Mouse (Mus musculus) heart, embryonic 14.5 days (tissue): Measurements from ENCODE around the gene Mettl24. TPM values are rescaled to one million over a fixed set of nuclear protein-coding genes. Genes with fewer than 3 reads are reported as not detected.
"Not testable (repeated sequence)": the region's sequence is repeated elsewhere in the genome, so short reads cannot be mapped to it uniquely, and the experiment has no call there.

Experiments
- ATAC-seq: fragments of 200-750 bp; cut with Nextera tagmentation; 2 replicates; pipeline ENCODE4 v1.8.0; 2017; ENCODE audit warnings: low read depth, moderate TSS enrichment; ENCODE audit not compliant: insufficient number of reproducible peaks, insufficient read depth, low FRiP score
- H3K27ac ChIP-seq, 2 experiments: fragments of 200-500 bp in 1 of 2; fragments of 300-500 bp in 1 of 2; sonication (generic) in 1 of 2; replicated peaks in 1 of 2; 2 replicates each; pipeline ENCODE4 v1.5.1; 2012 to 2014; ENCODE audit warnings: low read depth in 2 of 2, low read length in 2 of 2, control low read depth in 1 of 2, mild to moderate bottlenecking in 1 of 2, mixed read lengths in 1 of 2; ENCODE audit not compliant: control insufficient read depth in 1 of 2, insufficient read depth in 1 of 2
- H3K27me3 ChIP-seq: fragments of 300-500 bp; sonication (generic); 2 replicates; pipeline ENCODE4 v1.6.1; 2014; ENCODE audit warnings: mild to moderate bottlenecking, low read length, control low read depth; ENCODE audit not compliant: control insufficient read depth, insufficient read depth
- H3K36me3 ChIP-seq: fragments of 300-500 bp; sonication (generic); 2 replicates; pipeline ENCODE4 v1.6.1; 2014; ENCODE audit warnings: mild to moderate bottlenecking, control low read depth, low read length, mixed read lengths; ENCODE audit not compliant: control insufficient read depth, insufficient read depth
- H3K4me1 ChIP-seq, 2 experiments: fragments of 200-500 bp in 1 of 2; fragments of 300-500 bp in 1 of 2; sonication (generic) in 1 of 2; 2 replicates each; pipeline ENCODE4 v1.6.1; 2012 to 2014; ENCODE audit warnings: low read length in 2 of 2, control low read depth in 1 of 2, mixed read lengths in 1 of 2; ENCODE audit not compliant: control insufficient read depth in 2 of 2, insufficient read depth in 2 of 2
- H3K4me2 ChIP-seq: fragments of 300-500 bp; sonication (generic); 2 replicates; pipeline ENCODE4 v1.6.1; 2014; ENCODE audit warnings: mild to moderate bottlenecking, low read length
- H3K4me3 ChIP-seq, 2 experiments: fragments of 200-500 bp in 1 of 2; fragments of 300-500 bp in 1 of 2; sonication (generic) in 1 of 2; 2 replicates each; pipeline ENCODE4 v1.5.1; 2012 to 2014; ENCODE audit warnings: low read length in 2 of 2, mild to moderate bottlenecking in 2 of 2, control low read depth in 1 of 2, low read depth in 1 of 2, moderate library complexity in 1 of 2; ENCODE audit not compliant: control insufficient read depth in 1 of 2, insufficient read depth in 1 of 2
- H3K9ac ChIP-seq: fragments of 300-500 bp; sonication (generic); 2 replicates; pipeline ENCODE4 v1.6.1; 2014; ENCODE audit warnings: mild to moderate bottlenecking, low read length
- H3K9me3 ChIP-seq: fragments of 300-500 bp; sonication (generic); 2 replicates; pipeline ENCODE4 v1.6.1; 2016; ENCODE audit warnings: low read length, control low read depth; ENCODE audit not compliant: control insufficient read depth
- WGBS: fragments of 180-500 bp; shearing (Covaris S2); extraction: QIAGEN DNeasy Blood & Tissue Kit; methylation state at CpG from one replicate; pipeline ENCODE4 v1.1.7; 2014; 5-methylcytosine and 5-hydroxymethylcytosine counted together
- polyA plus RNA-seq: library from polyadenylated mRNA; unstranded; fragments of >200 nt; fragmentation: Nextera tagmentation; extraction: Ambion mirVana; gene quantifications from 2 replicates; pipeline ENCODE4 v1.2.1, GENCODE M21; 2014

Gene Mettl24
- polyA plus RNA-seq, 1 experiment from 2014 or later, result 3.6 TPM

GRCm38 (mm10) chr10:40759391-40760194 lies 76.5 kb downstream of the Mettl24 start:
- not testable (repeated sequence) for H3K9ac ChIP-seq, H3K27me3 ChIP-seq, H3K9me3 ChIP-seq, H3K27ac ChIP-seq, H3K4me3 ChIP-seq, H3K4me2 ChIP-seq, H3K4me1 ChIP-seq, H3K36me3 ChIP-seq, ATAC-seq
- 93% methylated on average over 21 of the region's 23 CpGs for WGBS

GRCm38 (mm10) chr10:40760195-40761009 lies 77.3 kb downstream of the Mettl24 start:
- 78% methylated on average over 9 of the region's 9 CpGs for WGBS
- no peaks in the 10 kb centered on the region for H3K36me3 ChIP-seq
- no peak for ATAC-seq
- H3K9me3 ChIP-seq, result no peaks in the 10 kb centered on the region
- H3K27ac ChIP-seq, result no peak overlapping the region
- H3K27me3 ChIP-seq, result no peaks in the 10 kb centered on the region
- H3K9ac ChIP-seq, result no peak overlapping the region
- no peak overlapping the region for H3K4me2 ChIP-seq
- H3K4me3 ChIP-seq, result no peak overlapping the region
- H3K4me1 ChIP-seq, result peaks cover 0 to 5% of the 10 kb centered on the region in 2 experiments; a peak in 2 of 4 replicates

GRCm38 (mm10) chr10:40761010-40761752 lies 78.1 kb downstream of the Mettl24 start:
- Histone ChIP-seq H3K4me3 (no peak overlapping the region), H3K27me3 (no peaks in the 10 kb centered on the region)
- 77% methylated on average over 9 of the region's 9 CpGs for WGBS

GRCm38 (mm10) chr10:40762624-40763023 lies 79.5 kb downstream of the Mettl24 start:
- H3K36me3 ChIP-seq, result no peaks in the 10 kb centered on the region
- ATAC-seq, result no peak
- H3K27ac ChIP-seq, result no peak overlapping the region
- no peaks in the 10 kb centered on the region for H3K27me3 ChIP-seq
- no peaks in the 10 kb centered on the region for H3K9me3 ChIP-seq
- no peak overlapping the region for H3K4me2 ChIP-seq
- H3K9ac ChIP-seq, result no peak overlapping the region
- peaks cover 0 to 5% of the 10 kb centered on the region in 2 experiments; a peak in 2 of 4 replicates for H3K4me1 ChIP-seq
- WGBS, result 77% methylated on average over 6 of the region's 6 CpGs
- H3K4me3 ChIP-seq, result no peak overlapping the region

More at GRCm38 (mm10) chr10:40761010-40761752, 78.1 kb downstream of the Mettl24 start:
- H3K27ac ChIP-seq, result no peak overlapping the region
- H3K9ac ChIP-seq, result no peak overlapping the region
- peaks cover 0 to 5% of the 10 kb centered on the region in 2 experiments; a peak in 2 of 4 replicates for H3K4me1 ChIP-seq
- no peaks in the 10 kb centered on the region for H3K9me3 ChIP-seq
- no peak for ATAC-seq
- H3K36me3 ChIP-seq, result no peaks in the 10 kb centered on the region
- H3K4me2 ChIP-seq, result no peak overlapping the region

- H3K9me3 ChIP-seq, result no peaks in the 10 kb centered on the region
- H3K9ac ChIP-seq, result no peak overlapping the region
- 81% methylated on average over 5 of the region's 5 CpGs for WGBS
- no peak for ATAC-seq
- H3K4me1 ChIP-seq, result peaks cover 0 to 3% of the 10 kb centered on the region in 2 experiments; a peak in 2 of 4 replicates
- H3K27ac ChIP-seq, result no peak overlapping the region
- H3K4me3 ChIP-seq, result no peak overlapping the region
- no peak overlapping the region for H3K4me2 ChIP-seq
- no peaks in the 10 kb centered on the region for H3K36me3 ChIP-seq
- no peaks in the 10 kb centered on the region for H3K27me3 ChIP-seq
Measured at GRCm38 (mm10) chr10:40763084-40763720, 80.1 kb downstream of the Mettl24 start.

GRCm38 (mm10) chr10:40772266-40772665 lies 89.2 kb downstream of the Mettl24 start:
- H3K27ac ChIP-seq, result no peak overlapping the region
- WGBS, result 62% methylated on average over 4 of the region's 4 CpGs
- H3K36me3 ChIP-seq, result no peaks in the 10 kb centered on the region
- no peak overlapping the region for H3K9ac ChIP-seq
- no peak overlapping the region for H3K4me2 ChIP-seq
- H3K27me3 ChIP-seq, result no peaks in the 10 kb centered on the region
- no peak for ATAC-seq
- no peaks in the 10 kb centered on the region for H3K9me3 ChIP-seq
- H3K4me1 ChIP-seq, result no peaks in the 10 kb centered on the region; a peak in 1 of 4 replicates
- H3K4me3 ChIP-seq, result no peak overlapping the region

- no peak overlapping the region for H3K27ac ChIP-seq
- no peak overlapping the region for H3K4me2 ChIP-seq
- no peak for ATAC-seq
- no peak overlapping the region for H3K9ac ChIP-seq
- H3K27me3 ChIP-seq, result no peaks in the 10 kb centered on the region
- 72% methylated on average over 11 of the region's 11 CpGs for WGBS
- no peak overlapping the region for H3K4me3 ChIP-seq
- no peaks in the 10 kb centered on the region; a peak in 1 of 4 replicates for H3K4me1 ChIP-seq
- no peaks in the 10 kb centered on the region for H3K36me3 ChIP-seq
- H3K9me3 ChIP-seq, result no peaks in the 10 kb centered on the region
Measured at GRCm38 (mm10) chr10:40775151-40775550, 92.1 kb downstream of the Mettl24 start.
